In genomic region chr5:150208009-150208408, GRCm38 (mm10) we compare ENCODE assay signal across 16 mouse cellular contexts.
A peak's percentile ranks its signal among the peaks of the same experiment; 100 is the strongest.
DNase-seq lines count a peak whose midpoint lies in the region; ATAC-seq and TF ChIP-seq lines count a peak whose summit lies in the region.
"Had no signal": no experiment of that assay in that cellular context is flagged by ENCODE, and none has a peak within 500 bp of the region (broad histone marks: within the 10 kb centered on the region; RNA-seq: fewer than 3 reads in every experiment).

No protein-coding gene starts in this region.

- WGBS in heart, embryonic 10.5 days, result 63% methylated on average over 7 of the region's 7 CpGs
- 42% methylated on average over 7 of the region's 7 CpGs for WGBS in kidney, postnatal 0 days
- 47% methylated on average over 7 of the region's 7 CpGs for WGBS in kidney, embryonic 14.5 days
- WGBS in embryonic facial prominence, embryonic 15.5 days, result 14% methylated on average over 7 of the region's 7 CpGs
- WGBS in midbrain, embryonic 16.5 days, result 34% methylated on average over 7 of the region's 7 CpGs

- no peaks in the 10 kb centered on the region for H3K9me3 ChIP-seq in heart, embryonic 10.5 days
- H3K9me3 ChIP-seq in kidney, postnatal 0 days (replicated peaks; ENCODE audit: low read length), result no peaks in the 10 kb centered on the region
- peaks cover 3% of the 10 kb centered on the region; the same call in 1 of the 2 replicates for H3K9me3 ChIP-seq in kidney, embryonic 14.5 days (ENCODE audit: control insufficient read depth, low read length)
- H3K9me3 ChIP-seq in embryonic facial prominence, embryonic 15.5 days (replicated peaks), result no peaks in the 10 kb centered on the region
- H3K9me3 ChIP-seq in midbrain, embryonic 16.5 days (replicated peaks; ENCODE audit: control insufficient read depth, low read length, poor library complexity, severe bottlenecking), result no peaks in the 10 kb centered on the region
- H3K9me3 ChIP-seq: forebrain, embryonic 10.5 days had no signal

- no peak for DNase-seq in heart, embryonic 10.5 days (ENCODE audit: low spot score)
- DNase-seq in heart, adult 9 months (ENCODE audit: low spot score in 2 of 2), result no peak
- DNase-seq in kidney, postnatal 0 days (ENCODE audit: low spot score), result peak; percentile 20
- DNase-seq in yolk sac, embryonic 10.5 days (ENCODE audit: low spot score), result no peak
- DNase-seq in T-cell, adult 2 months (ENCODE audit: low spot score), result no peak
- DNase-seq: cerebellum, postnatal 36 days; gastrocnemius, postnatal 10 days; kidney, adult 18-20 months; layer of hippocampus, adult 9-11 months; left cerebral cortex, postnatal 4 days had no signal

- H3K36me3 ChIP-seq in heart, embryonic 10.5 days, result peaks cover 2% of the 10 kb centered on the region; the same call in 1 of the 2 replicates
- no peaks in the 10 kb centered on the region for H3K36me3 ChIP-seq in kidney, postnatal 0 days (ENCODE audit: insufficient read depth, low read length)
- no peaks in the 10 kb centered on the region for H3K36me3 ChIP-seq in kidney, embryonic 14.5 days (ENCODE audit: control insufficient read depth, insufficient read depth, low read length)
- no peaks in the 10 kb centered on the region for H3K36me3 ChIP-seq in embryonic facial prominence, embryonic 15.5 days
- H3K36me3 ChIP-seq in midbrain, embryonic 16.5 days (ENCODE audit: control insufficient read depth, insufficient read depth, low read length), result no peaks in the 10 kb centered on the region
- H3K36me3 ChIP-seq: forebrain, embryonic 10.5 days; G1E; neural tube, embryonic 12.5 days had no signal

- H3K9ac ChIP-seq in kidney, postnatal 0 days (ENCODE audit: low read depth, low read length), result no peak overlapping the region
- H3K9ac ChIP-seq in kidney, embryonic 14.5 days (ENCODE audit: low read depth, low read length), result no peak overlapping the region
- no peak overlapping the region for H3K9ac ChIP-seq in embryonic facial prominence, embryonic 15.5 days
- H3K9ac ChIP-seq in midbrain, embryonic 16.5 days (ENCODE audit: low read depth, low read length), result no peak overlapping the region
- H3K9ac ChIP-seq: neural tube, embryonic 12.5 days had no signal

- no peak overlapping the region for H3K27ac ChIP-seq in heart, embryonic 10.5 days
- no peak overlapping the region for H3K27ac ChIP-seq in kidney, postnatal 0 days
- H3K27ac ChIP-seq in kidney, embryonic 14.5 days (ENCODE audit: low read depth, low read length), result no peak overlapping the region
- peak overlapping the region; percentile 28; the same call in 1 of the 2 replicates for H3K27ac ChIP-seq in embryonic facial prominence, embryonic 15.5 days (replicated peaks)
- no peak overlapping the region for H3K27ac ChIP-seq in midbrain, embryonic 16.5 days (ENCODE audit: low read length)
- H3K27ac ChIP-seq: forebrain, embryonic 10.5 days; neural tube, embryonic 12.5 days had no signal

- ATAC-seq in kidney, postnatal 0 days (replicated peaks; ENCODE audit: low FRiP score, low read depth), result no peak
- ATAC-seq in kidney, embryonic 14.5 days (ENCODE audit: low FRiP score, low TSS enrichment), result no peak
- peak; percentile 79 for ATAC-seq in embryonic facial prominence, embryonic 15.5 days (ENCODE audit: insufficient number of reproducible peaks, low FRiP score, low TSS enrichment, low read depth)
- ATAC-seq in midbrain, embryonic 16.5 days, result no peak

- H3K4me2 ChIP-seq in kidney, postnatal 0 days (ENCODE audit: low read length), result peak overlapping the region; percentile 46
- H3K4me2 ChIP-seq in kidney, embryonic 14.5 days (replicated peaks; ENCODE audit: low read depth, low read length), result no peak overlapping the region; the same call in 1 of the 2 replicates
- H3K4me2 ChIP-seq in embryonic facial prominence, embryonic 15.5 days (replicated peaks), result peak overlapping the region; percentile 42
- peak overlapping the region; percentile 34 for H3K4me2 ChIP-seq in midbrain, embryonic 16.5 days (ENCODE audit: low read length)
- H3K4me2 ChIP-seq: neural tube, embryonic 12.5 days had no signal

- H3K4me3 ChIP-seq in heart, embryonic 10.5 days, result peak overlapping the region; percentile 41; the same call in 1 of the 2 replicates
- H3K4me3 ChIP-seq in kidney, postnatal 0 days (replicated peaks; ENCODE audit: low read depth, low read length), result no peak overlapping the region
- no peak overlapping the region for H3K4me3 ChIP-seq in kidney, embryonic 14.5 days (ENCODE audit: low read length)
- peak overlapping the region; percentile 15 for H3K4me3 ChIP-seq in embryonic facial prominence, embryonic 15.5 days (replicated peaks)
- H3K4me3 ChIP-seq in midbrain, embryonic 16.5 days (ENCODE audit: low read depth, low read length), result no peak overlapping the region
- H3K4me3 ChIP-seq: forebrain, embryonic 10.5 days; neural tube, embryonic 12.5 days had no signal

- H3K27me3 ChIP-seq in heart, embryonic 10.5 days (ENCODE audit: insufficient read depth, poor library complexity, severe bottlenecking), result no peaks in the 10 kb centered on the region
- H3K27me3 ChIP-seq in kidney, postnatal 0 days (ENCODE audit: insufficient read depth, low read length), result no peaks in the 10 kb centered on the region
- no peaks in the 10 kb centered on the region for H3K27me3 ChIP-seq in kidney, embryonic 14.5 days (ENCODE audit: control insufficient read depth, insufficient read depth, low read length)
- H3K27me3 ChIP-seq in embryonic facial prominence, embryonic 15.5 days, result no peaks in the 10 kb centered on the region
- H3K27me3 ChIP-seq in midbrain, embryonic 16.5 days (ENCODE audit: control insufficient read depth, insufficient read depth, low read depth, low read length), result no peaks in the 10 kb centered on the region
- H3K27me3 ChIP-seq: neural tube, embryonic 12.5 days had no signal

- TF ChIP-seq CTCF in kidney, postnatal 0 days (IDR thresholded peaks at IDR 0.05; ENCODE audit: low read depth), result no peak

- 0 out of 2 replicates have a peak, but pooled peaks cover 7% of the 10 kb centered on the region for H3K4me1 ChIP-seq in heart, embryonic 10.5 days
- H3K4me1 ChIP-seq in kidney, postnatal 0 days (replicated peaks; ENCODE audit: insufficient read depth, low read length), result no peaks in the 10 kb centered on the region
- no peaks in the 10 kb centered on the region for H3K4me1 ChIP-seq in kidney, embryonic 14.5 days (ENCODE audit: control insufficient read depth, insufficient read depth, low read length)
- peaks cover 5% of the 10 kb centered on the region for H3K4me1 ChIP-seq in embryonic facial prominence, embryonic 15.5 days
- peaks cover 9% of the 10 kb centered on the region for H3K4me1 ChIP-seq in midbrain, embryonic 16.5 days (ENCODE audit: control insufficient read depth, insufficient read depth, low read length)
- H3K4me1 ChIP-seq: forebrain, embryonic 10.5 days; neural tube, embryonic 12.5 days had no signal

Comparison
In these comparisons a context has a peak if more than half of its experiments do, and no peak if none do; other contexts are left out.
1. H3K4me3 ChIP-seq: peak in heart, embryonic 10.5 days (single experiment) and embryonic facial prominence, embryonic 15.5 days (single experiment); none in kidney, postnatal 0 days (single experiment), kidney, embryonic 14.5 days (single experiment) and midbrain, embryonic 16.5 days (single experiment).